Mouse (Mus musculus) intestine, embryonic 14.5 days (tissue): ENCODE results near the gene Cdt1. TPM values are rescaled to one million over a fixed set of nuclear protein-coding genes. Genes with fewer than 3 reads are reported as not detected.
A peak's percentile ranks its signal among the peaks of the same experiment; 100 is the strongest.

Experiments used
- ATAC-seq: fragments of 200-750 bp; cut with Nextera tagmentation; replicated peaks from 2 replicates; pipeline ENCODE4 v1.8.0; 2017; ENCODE audit warnings: low read depth, moderate number of reproducible peaks, moderate TSS enrichment, moderate library complexity; ENCODE audit not compliant: low FRiP score, low TSS enrichment
- DNase-seq: peaks from one replicate; pipeline ENCODE4 v3.0.0-alpha.2; 2018; ENCODE audit warnings: low spot score
- H3K27ac ChIP-seq: fragments of 300-500 bp; sonication (generic); 2 replicates; pipeline ENCODE4 v1.5.1; 2014; ENCODE audit warnings: low read depth, mild to moderate bottlenecking, control low read depth
- H3K27me3 ChIP-seq: fragments of 300-500 bp; sonication (generic); replicated peaks from 2 replicates; pipeline ENCODE4 v1.6.1; 2014; ENCODE audit warnings: low read length, control low read depth; ENCODE audit not compliant: control insufficient read depth, insufficient read depth
- H3K36me3 ChIP-seq: fragments of 300-500 bp; sonication (generic); 2 replicates; pipeline ENCODE4 v1.6.1; 2014; ENCODE audit warnings: low read length, control low read depth; ENCODE audit not compliant: control insufficient read depth, insufficient read depth
- H3K4me1 ChIP-seq: fragments of 300-500 bp; sonication (generic); replicated peaks from 2 replicates; pipeline ENCODE4 v1.6.1; 2014; ENCODE audit warnings: low read length, control low read depth, mixed read lengths; ENCODE audit not compliant: control insufficient read depth, insufficient read depth
- H3K4me2 ChIP-seq: fragments of 300-500 bp; sonication (generic); 2 replicates; pipeline ENCODE4 v1.6.1; 2014; ENCODE audit warnings: low read length
- H3K4me3 ChIP-seq: fragments of 300-500 bp; sonication (generic); 2 replicates; pipeline ENCODE4 v1.5.1; 2014; ENCODE audit warnings: low read depth, low read length, control low read depth, mixed read lengths
- H3K9ac ChIP-seq: fragments of 300-500 bp; sonication (generic); 2 replicates; pipeline ENCODE4 v1.6.1; 2014; ENCODE audit warnings: mild to moderate bottlenecking, low read length
- H3K9me3 ChIP-seq: fragments of 300-500 bp; sonication (generic); 2 replicates; pipeline ENCODE4 v1.6.1; 2016; ENCODE audit warnings: low read length, control low read depth; ENCODE audit not compliant: control insufficient read depth
- WGBS: fragments of 180-500 bp; shearing (Covaris S2); extraction: QIAGEN DNeasy Blood & Tissue Kit; methylation state at CpG from one replicate; pipeline ENCODE4 v1.1.7; 2014; 5-methylcytosine and 5-hydroxymethylcytosine counted together
- polyA plus RNA-seq: library from polyadenylated mRNA; unstranded; fragments of >200 nt; fragmentation: Nextera tagmentation; extraction: Ambion mirVana; gene quantifications from 2 replicates; pipeline ENCODE4 v1.2.1, GENCODE M21; 2014

The Cdt1 gene
- polyA plus RNA-seq, 1 experiment from 2014 or later: 49.3 TPM

DNA sequence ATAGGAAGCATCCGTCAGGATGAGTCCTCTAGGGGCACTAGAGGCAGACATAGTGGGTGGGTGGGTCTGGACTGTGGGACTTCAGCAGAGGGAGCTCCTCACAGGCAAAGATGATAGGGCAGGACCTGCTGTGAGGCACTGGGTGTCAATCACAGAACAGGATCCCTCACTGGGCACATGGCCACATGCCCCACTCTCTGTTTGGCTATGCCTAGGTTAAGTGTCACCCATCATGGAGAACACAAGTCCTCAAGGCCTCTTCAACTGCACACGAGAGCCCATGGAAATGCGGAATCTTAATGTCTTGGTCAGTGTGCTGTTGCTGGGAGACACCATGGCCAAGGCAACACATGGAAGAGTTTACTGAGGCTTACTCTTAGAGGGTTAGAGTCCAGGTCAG, 39.9 kb upstream of the Cdt1 start:
- no peak overlapping the region for H3K4me2 ChIP-seq
- H3K4me1 ChIP-seq: peaks cover 41% of the 10 kb centered on the region
- H3K36me3 ChIP-seq: no peaks in the 10 kb centered on the region
- no peaks in the 10 kb centered on the region for H3K9me3 ChIP-seq
- H3K4me3 ChIP-seq: no peak overlapping the region
- H3K9ac ChIP-seq: no peak overlapping the region
- DNase-seq (no peak), ATAC-seq (no peak)
- no peaks in the 10 kb centered on the region for H3K27me3 ChIP-seq
- WGBS: 94% methylated on average over 3 of the region's 3 CpGs
- H3K27ac ChIP-seq: no peak overlapping the region

DNA sequence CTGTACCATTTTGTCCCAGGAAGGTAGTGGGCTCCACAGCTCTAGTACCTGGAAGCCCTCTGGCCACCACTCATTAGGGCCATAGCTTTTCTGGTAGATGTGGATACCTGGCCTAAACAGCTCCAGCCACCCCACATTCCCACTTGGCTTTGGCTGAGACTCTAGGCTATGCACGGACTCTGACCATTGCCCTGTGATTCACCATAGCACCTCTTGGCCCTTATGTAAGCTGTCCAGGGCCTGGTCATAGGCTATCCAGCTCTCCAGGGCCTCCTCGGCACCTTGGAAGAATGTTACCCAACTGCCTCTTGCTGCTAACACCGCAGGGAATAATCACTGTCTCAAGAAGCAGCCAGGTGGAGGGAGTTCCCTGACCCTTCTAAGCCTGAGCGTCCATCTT, 38.7 kb upstream of the Cdt1 start:
- H3K27ac ChIP-seq: no peak overlapping the region
- WGBS: 90% methylated on average over 4 of the region's 4 CpGs
- no peaks in the 10 kb centered on the region for H3K9me3 ChIP-seq
- no peaks in the 10 kb centered on the region for H3K36me3 ChIP-seq
- ATAC-seq (no peak), DNase-seq (no peak)
- no peak overlapping the region for H3K4me3 ChIP-seq
- no peak overlapping the region for H3K9ac ChIP-seq
- H3K27me3 ChIP-seq: no peaks in the 10 kb centered on the region
- H3K4me1 ChIP-seq: peaks cover 28% of the 10 kb centered on the region
- H3K4me2 ChIP-seq: no peak overlapping the region

DNA sequence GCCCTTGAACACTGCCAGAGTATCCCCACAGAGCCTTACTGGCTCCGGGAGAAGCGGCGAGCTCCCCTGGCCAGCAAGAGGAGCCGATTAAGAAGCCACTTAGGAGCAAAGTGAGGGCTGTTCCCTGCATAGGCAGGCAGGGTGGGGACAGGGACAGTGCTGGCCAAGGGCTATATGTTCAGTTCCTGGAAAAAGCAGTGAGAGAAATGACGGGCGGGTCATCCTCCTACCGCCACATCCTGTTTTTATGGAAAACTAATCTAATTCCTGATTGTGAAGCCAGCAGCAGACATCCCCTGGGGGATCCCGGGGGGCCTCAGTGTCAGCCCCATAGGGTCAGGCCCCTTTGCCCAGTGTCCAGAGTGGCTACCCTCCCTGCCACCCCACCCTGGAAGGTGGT, 36.5 kb upstream of the Cdt1 start:
- Histone ChIP-seq H3K4me2 (no peak overlapping the region), H3K36me3 (no peaks in the 10 kb centered on the region)
- WGBS: 78% methylated on average over 8 of the region's 8 CpGs

DNA sequence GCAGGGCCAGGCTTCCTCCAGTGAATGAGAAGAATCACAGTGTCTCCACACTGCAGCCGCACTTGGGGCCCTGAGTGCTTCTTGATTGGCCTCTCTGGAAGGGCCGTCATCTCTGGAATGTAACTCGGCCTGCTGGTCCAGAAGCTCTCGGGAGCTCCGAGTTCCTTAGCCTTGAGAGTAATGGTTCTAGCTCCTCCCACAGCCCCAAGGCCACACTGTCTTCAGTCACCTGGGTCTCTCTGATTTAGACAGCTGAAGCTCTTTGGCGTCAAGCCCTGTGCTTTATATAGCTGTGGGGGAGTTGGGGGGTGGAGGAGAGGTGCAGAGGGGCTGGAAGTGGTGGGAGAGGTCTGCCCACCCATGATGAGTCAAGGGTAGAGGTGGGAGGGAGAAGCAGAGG, 30.8 kb upstream of the Cdt1 start:
- Histone ChIP-seq H3K36me3 (no peaks in the 10 kb centered on the region), H3K4me2 (peak overlapping the region; percentile 29), H3K4me3 (no peak overlapping the region), H3K4me1 (peaks cover 16% of the 10 kb centered on the region), H3K27me3 (no peaks in the 10 kb centered on the region), H3K27ac (peak overlapping the region; percentile 80), H3K9ac (no peak overlapping the region; the same call in 1 of the 2 replicates), H3K9me3 (no peaks in the 10 kb centered on the region)
- DNase-seq: peak; percentile 77
- ATAC-seq: peak; percentile 86
- WGBS: 5% methylated on average over 6 of the region's 6 CpGs

More for the DNA sequence above, 36.5 kb upstream of the Cdt1 start:
- no peak overlapping the region for H3K9ac ChIP-seq
- H3K27me3 ChIP-seq: no peaks in the 10 kb centered on the region
- no peak for DNase-seq
- H3K27ac ChIP-seq: no peak overlapping the region
- ATAC-seq: no peak
- no peak overlapping the region for H3K4me3 ChIP-seq
- no peaks in the 10 kb centered on the region for H3K9me3 ChIP-seq
- peaks cover 13% of the 10 kb centered on the region for H3K4me1 ChIP-seq

DNA sequence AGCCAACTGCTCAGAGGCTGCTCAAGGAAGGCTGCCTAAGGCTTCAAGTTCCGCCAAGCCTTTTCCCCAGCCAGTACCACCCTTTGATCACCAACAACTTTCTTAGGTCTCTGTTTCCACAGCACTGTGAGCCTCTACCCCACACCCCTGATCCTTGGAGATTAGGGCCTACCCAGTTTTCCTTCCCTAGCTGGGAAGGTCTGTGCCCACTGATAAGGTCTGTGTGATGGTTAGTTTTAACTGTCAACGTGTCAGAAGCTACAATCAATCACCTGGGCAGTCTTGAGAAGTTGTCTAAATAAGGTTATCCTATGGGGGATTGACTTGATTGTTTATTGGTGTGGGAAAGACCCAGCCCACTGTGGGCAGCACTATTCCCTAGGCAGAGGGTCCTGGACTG, 30.0 kb upstream of the Cdt1 start:
- ATAC-seq: no peak
- H3K4me1 ChIP-seq: peaks cover 16% of the 10 kb centered on the region

DNA sequence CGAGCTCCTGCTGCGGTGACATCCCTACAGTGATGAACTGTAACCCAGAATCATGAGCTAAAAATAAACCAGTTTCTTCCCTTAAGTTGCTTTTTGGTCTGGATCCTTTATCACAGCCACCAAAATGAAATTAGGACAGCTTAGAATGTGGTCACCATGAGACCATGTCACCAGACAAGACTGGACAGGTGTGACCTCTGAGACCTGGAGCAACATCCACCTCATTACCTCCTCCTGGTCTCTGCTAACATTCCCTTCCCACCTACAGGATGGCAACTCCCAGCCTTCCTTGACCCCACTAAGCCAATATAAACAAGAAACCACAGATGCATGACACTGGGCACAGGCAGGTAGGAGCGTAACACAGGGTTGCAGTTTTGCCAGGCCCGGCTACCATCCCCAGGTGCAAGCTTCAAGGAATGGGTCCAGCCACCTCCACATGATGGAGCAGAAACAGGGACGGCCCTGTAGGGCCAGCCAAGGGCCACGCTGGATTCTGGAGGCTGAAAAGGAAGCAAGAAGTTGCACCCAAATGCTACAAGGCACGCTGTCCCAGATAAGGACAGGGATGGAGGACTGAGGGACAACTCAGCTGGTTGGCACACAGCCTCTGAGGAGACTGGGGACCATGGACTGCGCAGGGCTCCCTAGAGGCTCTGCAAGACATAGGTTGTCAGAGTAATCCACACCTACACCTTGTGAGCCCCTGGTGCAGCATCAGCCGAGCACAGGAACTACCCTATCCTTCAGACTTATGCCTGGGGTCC, 29.3 kb upstream of the Cdt1 start:
- Histone ChIP-seq H3K36me3 (no peaks in the 10 kb centered on the region), H3K27me3 (no peaks in the 10 kb centered on the region), H3K9me3 (no peaks in the 10 kb centered on the region), H3K4me3 (no peak overlapping the region), H3K27ac (no peak overlapping the region), H3K4me1 (peaks cover 16% of the 10 kb centered on the region), H3K4me2 (no peak overlapping the region), H3K9ac (no peak overlapping the region)
- ATAC-seq (no peak), DNase-seq (no peak)
- WGBS: 94% methylated on average over 9 of the region's 9 CpGs

More for the DNA sequence above, 30.0 kb upstream of the Cdt1 start:
- H3K9ac ChIP-seq: no peak overlapping the region
- peak overlapping the region; percentile 80 for H3K27ac ChIP-seq
- 57% methylated on average over 2 of the region's 2 CpGs for WGBS
- DNase-seq: no peak
- no peaks in the 10 kb centered on the region for H3K27me3 ChIP-seq
- H3K36me3 ChIP-seq: no peaks in the 10 kb centered on the region
- no peak overlapping the region for H3K4me2 ChIP-seq
- no peaks in the 10 kb centered on the region for H3K9me3 ChIP-seq
- no peak overlapping the region for H3K4me3 ChIP-seq

DNA sequence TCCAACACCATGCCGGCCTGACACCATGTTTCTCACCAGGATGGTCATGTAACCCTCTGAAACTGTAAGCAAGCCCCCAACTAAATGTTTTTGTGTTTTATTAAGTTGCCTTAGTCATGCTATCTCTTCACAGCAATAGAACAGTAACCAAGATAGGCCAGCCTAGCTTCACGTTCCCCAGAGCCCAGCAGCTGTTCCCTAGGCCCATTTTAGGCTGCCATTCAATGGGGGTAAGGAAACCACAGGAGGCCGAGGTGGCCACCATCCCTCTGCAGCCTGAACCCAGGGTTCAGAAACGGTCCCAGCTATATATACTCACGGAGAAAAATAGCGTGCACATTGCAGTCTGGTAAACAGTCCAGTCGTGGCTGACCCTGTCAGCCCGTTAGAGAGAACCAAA, 23.7 kb upstream of the Cdt1 start:
- Histone ChIP-seq H3K4me1 (peaks cover 24% of the 10 kb centered on the region), H3K9me3 (no peaks in the 10 kb centered on the region), H3K9ac (no peak overlapping the region), H3K36me3 (no peaks in the 10 kb centered on the region), H3K27me3 (no peaks in the 10 kb centered on the region), H3K4me3 (no peak overlapping the region), H3K4me2 (no peak overlapping the region), H3K27ac (no peak overlapping the region)
- 90% methylated on average over 8 of the region's 8 CpGs for WGBS
- no peak for DNase-seq
- ATAC-seq: no peak

DNA sequence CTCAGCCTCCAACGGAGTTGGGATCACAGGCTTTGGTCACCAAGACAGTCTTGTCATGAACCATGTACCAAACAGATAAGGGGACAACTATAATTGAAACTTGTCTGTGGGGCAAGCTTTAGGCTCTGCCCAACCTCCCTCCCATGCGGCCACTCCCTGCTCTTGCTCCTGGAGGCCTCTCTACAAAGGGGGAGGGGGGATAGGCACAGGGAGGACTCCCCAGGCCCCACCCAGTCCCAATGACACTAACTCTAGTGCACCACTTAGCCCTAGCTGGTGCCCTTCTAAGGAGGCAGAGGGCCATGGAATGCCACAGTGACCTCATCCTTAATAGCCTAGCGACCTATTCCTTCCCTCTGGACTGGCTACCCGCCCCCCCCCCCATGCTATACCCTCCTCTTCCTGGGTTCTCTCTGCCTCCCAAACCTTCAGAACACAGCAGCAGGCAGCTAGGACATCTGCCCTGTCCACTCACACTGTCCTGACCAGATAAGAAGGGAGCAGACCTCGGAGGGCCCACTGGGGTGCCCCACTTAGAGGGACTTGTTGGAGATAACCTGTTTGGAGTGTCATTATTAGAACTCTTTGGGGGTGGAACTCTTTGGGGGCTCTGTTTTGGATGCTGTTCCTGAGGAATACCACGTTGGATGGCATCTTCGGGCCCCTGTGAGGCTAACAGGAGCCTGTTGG, 21.6 kb upstream of the Cdt1 start:
- no peaks in the 10 kb centered on the region for H3K9me3 ChIP-seq
- peaks cover 33% of the 10 kb centered on the region for H3K4me1 ChIP-seq
- no peaks in the 10 kb centered on the region for H3K36me3 ChIP-seq
- no peak overlapping the region for H3K9ac ChIP-seq
- 73% methylated on average over 7 of the region's 7 CpGs for WGBS
- H3K27me3 ChIP-seq: no peaks in the 10 kb centered on the region
- no peak overlapping the region for H3K4me2 ChIP-seq
- H3K4me3 ChIP-seq: no peak overlapping the region
- no peak overlapping the region for H3K27ac ChIP-seq
- ATAC-seq (no peak), DNase-seq (no peak)
